27 mouse cellular contexts compared by ENCODE assay signal in genomic region chr9:51396801-51397200, GRCm38 (mm10).
DNase-seq lines count a peak whose midpoint lies in the region; ATAC-seq and TF ChIP-seq lines count a peak whose summit lies in the region.
"Had no signal": no experiment of that assay in that cellular context is flagged by ENCODE, and none has a peak within 500 bp of the region (broad histone marks: within the 10 kb centered on the region; RNA-seq: fewer than 3 reads in every experiment).

No protein-coding gene starts in this region.

- TF ChIP-seq CTCF in embryonic fibroblast, embryonic 13.5 days (IDR thresholded peaks at IDR 0.05; ENCODE audit: borderline replicate concordance, insufficient read depth, low read length): no peak

- H3K4me3 ChIP-seq in lung, embryonic 15.5 days: no peak overlapping the region
- no peak overlapping the region for H3K4me3 ChIP-seq in embryonic fibroblast, embryonic 13.5 days (ENCODE audit: insufficient read depth, low read length)
- H3K4me3 ChIP-seq: embryonic facial prominence, embryonic 12.5 days; embryonic facial prominence, embryonic 15.5 days; erythroblast, embryonic 14.5 days; forebrain, embryonic 12.5 days; forebrain, embryonic 15.5 days; heart, embryonic 12.5 days; heart, embryonic 15.5 days; hindbrain, embryonic 15.5 days had no signal

- ATAC-seq in lung, embryonic 15.5 days (ENCODE audit: borderline replicate concordance, extremely low read depth, low FRiP score, low TSS enrichment): no peak
- ATAC-seq: activated CD4-positive, CD25-positive, alpha-beta regulatory T cell, adult 4 months; CD4-positive, CD25-positive, alpha-beta regulatory T cell, adult 4 months; forebrain, embryonic 15.5 days had no signal

- no peak overlapping the region for H3K4me2 ChIP-seq in lung, embryonic 15.5 days
- H3K4me2 ChIP-seq: embryonic facial prominence, embryonic 12.5 days; embryonic facial prominence, embryonic 15.5 days; forebrain, embryonic 12.5 days; forebrain, embryonic 15.5 days; heart, embryonic 12.5 days; heart, embryonic 15.5 days; hindbrain, embryonic 15.5 days had no signal

- no peaks in the 10 kb centered on the region for H3K36me3 ChIP-seq in lung, embryonic 15.5 days
- H3K36me3 ChIP-seq: embryonic facial prominence, embryonic 12.5 days; embryonic facial prominence, embryonic 15.5 days; forebrain, embryonic 12.5 days; forebrain, embryonic 15.5 days; heart, embryonic 12.5 days; heart, embryonic 15.5 days; hindbrain, embryonic 15.5 days had no signal

- H3K9me3 ChIP-seq in lung, embryonic 15.5 days: no peaks in the 10 kb centered on the region
- H3K9me3 ChIP-seq: embryonic facial prominence, embryonic 12.5 days; embryonic facial prominence, embryonic 15.5 days; forebrain, embryonic 12.5 days; forebrain, embryonic 15.5 days; heart, embryonic 12.5 days; heart, embryonic 15.5 days; hindbrain, embryonic 15.5 days had no signal

- intact Hi-C loops in heart, postnatal 36 days (cut with DNase I): loop anchor here (10.0 kb wide), 1 partner anchor 248 kb away; no protein-coding TSS in a partner anchor

- no peak overlapping the region for H3K9ac ChIP-seq in lung, embryonic 15.5 days
- H3K9ac ChIP-seq: embryonic facial prominence, embryonic 12.5 days; embryonic facial prominence, embryonic 15.5 days; forebrain, embryonic 12.5 days; forebrain, embryonic 15.5 days; heart, embryonic 12.5 days; heart, embryonic 15.5 days; hindbrain, embryonic 15.5 days had no signal

- no peaks in the 10 kb centered on the region for H3K27me3 ChIP-seq in lung, embryonic 15.5 days
- H3K27me3 ChIP-seq: embryonic facial prominence, embryonic 12.5 days; embryonic facial prominence, embryonic 15.5 days; forebrain, embryonic 12.5 days; forebrain, embryonic 15.5 days; heart, embryonic 12.5 days; heart, embryonic 15.5 days; hindbrain, embryonic 15.5 days had no signal

- H3K27ac ChIP-seq in lung, embryonic 15.5 days: 0 out of 2 replicates have a peak overlapping the region, but pooled peaks have one; percentile 75
- H3K27ac ChIP-seq in embryonic fibroblast, embryonic 13.5 days (ENCODE audit: insufficient read depth, low read length): peak overlapping the region; percentile 98
- H3K27ac ChIP-seq: embryonic facial prominence, embryonic 12.5 days; embryonic facial prominence, embryonic 15.5 days; forebrain, embryonic 12.5 days; forebrain, embryonic 15.5 days; heart, embryonic 15.5 days; hindbrain, embryonic 15.5 days had no signal

- H3K4me1 ChIP-seq in lung, embryonic 15.5 days: 0 out of 2 replicates have a peak, but pooled peaks cover 9% of the 10 kb centered on the region
- peaks cover 7% of the 10 kb centered on the region; the same call in 1 of the 2 replicates for H3K4me1 ChIP-seq in embryonic fibroblast, embryonic 13.5 days (ENCODE audit: control insufficient read depth, insufficient read depth, low read length)
- H3K4me1 ChIP-seq: forebrain, embryonic 12.5 days; heart, embryonic 15.5 days had no signal

- no peak for TF ChIP-seq POLR2A in embryonic fibroblast, embryonic 13.5 days (IDR thresholded peaks at IDR 0.05; ENCODE audit: low read depth, low read length)

- 82% methylated on average over 3 of the region's 3 CpGs for WGBS in lung, embryonic 15.5 days

- DNase-seq in heart, adult 11 months: peak; percentile 41
- DNase-seq in heart, postnatal 36 days: no peak
- peak; percentile 35 for DNase-seq in layer of hippocampus, adult 9-11 months
- DNase-seq in layer of hippocampus, postnatal 10 days (ENCODE audit: low spot score in 2 of 2): no peak
- no peak for DNase-seq in lung, postnatal 10 days
- DNase-seq in thymus, postnatal 14 days: no peak
- DNase-seq: adrenal gland, postnatal 10 days; adrenal gland, postnatal 36 days; cerebellum, adult 18-20 months; cerebellum, adult 9-11 months; cerebellum, postnatal 25 days; gastrocnemius, postnatal 10 days; gastrocnemius, postnatal 36 days; heart, postnatal 10 days; heart, postnatal 4 days had no signal

Comparison
In these comparisons a context has a peak if more than half of its experiments do, and no peak if none do; other contexts are left out.
1. DNase-seq: peak in heart, adult 11 months (single experiment) and layer of hippocampus, adult 9-11 months (single experiment); none in heart, postnatal 36 days (0 of 2), layer of hippocampus, postnatal 10 days (0 of 2), lung, postnatal 10 days (single experiment) and thymus, postnatal 14 days (single experiment).